Mouse (Mus musculus): ENCODE measurements around the gene Chrm3. TPM values are rescaled to one million over a fixed set of nuclear protein-coding genes. Genes with fewer than 3 reads are reported as not detected.
"Not testable (repeated sequence)": the region's sequence is repeated elsewhere in the genome, so short reads cannot be mapped to it uniquely, and the experiment has no call there.

Chrm3 gene
- polyA plus RNA-seq (2014; fragmentation: Nextera tagmentation; extraction: Ambion mirVana), result 0.22 and 0.58 TPM in 2 replicates

GRCm38 (mm10) chr13:10360777-10361176, at the start of gene Chrm3:
Gene Chrm3, minus strand, starts transcription at chr13:10360847.
- peaks cover 31% of the 10 kb centered on the region for H3K27me3 ChIP-seq (replicated peaks; ENCODE audit: control insufficient read depth, insufficient read depth, low read length)
- peak; percentile 42 for DNase-seq (ENCODE audit: low spot score)
- no peaks in the 10 kb centered on the region for H3K4me1 ChIP-seq (replicated peaks; ENCODE audit: control insufficient read depth, insufficient read depth, low read length)
- no peak within 1 kb of the TSS for H3K9ac ChIP-seq (ENCODE audit: low read depth, low read length)
- no peaks in the 10 kb centered on the region for H3K36me3 ChIP-seq (ENCODE audit: control insufficient read depth, insufficient read depth, low read length)
- peak; percentile 39; the same call in 1 of the 2 replicates for ATAC-seq (replicated peaks; ENCODE audit: low FRiP score)
- WGBS, result 5% methylated on average over 18 of the region's 18 CpGs
- no peaks in the 10 kb centered on the region for H3K9me3 ChIP-seq (ENCODE audit: control insufficient read depth, low read length)
- peak within 1 kb of the TSS; percentile 71 for H3K4me2 ChIP-seq
- H3K4me3 ChIP-seq (ENCODE audit: low read depth, low read length), result peak within 1 kb of the TSS; percentile 45
- H3K27ac ChIP-seq (ENCODE audit: low read depth, low read length), result no peak within 1 kb of the TSS

GRCm38 (mm10) chr13:10394364-10394763, 33.7 kb upstream of the Chrm3 start:
- Histone ChIP-seq H3K4me3 (ENCODE audit: low read depth, low read length) (no peak overlapping the region), H3K4me2 (no peak overlapping the region), H3K27me3 (replicated peaks; ENCODE audit: control insufficient read depth, insufficient read depth, low read length) (no peaks in the 10 kb centered on the region), H3K9ac (ENCODE audit: low read depth, low read length) (no peak overlapping the region), H3K36me3 (ENCODE audit: control insufficient read depth, insufficient read depth, low read length) (no peaks in the 10 kb centered on the region), H3K4me1 (replicated peaks; ENCODE audit: control insufficient read depth, insufficient read depth, low read length) (no peaks in the 10 kb centered on the region), H3K27ac (ENCODE audit: low read depth, low read length) (no peak overlapping the region), H3K9me3 (ENCODE audit: control insufficient read depth, low read length) (no peaks in the 10 kb centered on the region)
- WGBS, result 90% methylated on average over 2 of the region's 2 CpGs
- DNase-seq (ENCODE audit: low spot score), result no peak
- ATAC-seq (replicated peaks; ENCODE audit: low FRiP score), result no peak

GRCm38 (mm10) chr13:10375487-10375886, 14.8 kb upstream of the Chrm3 start:
- not testable (repeated sequence) for H3K4me3 ChIP-seq (ENCODE audit: low read depth, low read length)

GRCm38 (mm10) chr13:10360199-10360694, 400 bp downstream of the Chrm3 start:
- Histone ChIP-seq H3K36me3 (ENCODE audit: control insufficient read depth, insufficient read depth, low read length) (no peaks in the 10 kb centered on the region), H3K9ac (ENCODE audit: low read depth, low read length) (no peak overlapping the region), H3K9me3 (ENCODE audit: control insufficient read depth, low read length) (no peaks in the 10 kb centered on the region), H3K4me2 (peak overlapping the region; percentile 71), H3K4me3 (ENCODE audit: low read depth, low read length) (peak overlapping the region; percentile 45), H3K27ac (ENCODE audit: low read depth, low read length) (no peak overlapping the region), H3K27me3 (replicated peaks; ENCODE audit: control insufficient read depth, insufficient read depth, low read length) (peaks cover 31% of the 10 kb centered on the region), H3K4me1 (replicated peaks; ENCODE audit: control insufficient read depth, insufficient read depth, low read length) (no peaks in the 10 kb centered on the region)
- WGBS, result under 1% methylated on average over 60 of the region's 60 CpGs
- DNase-seq (ENCODE audit: low spot score), result peak; percentile 35
- ATAC-seq (replicated peaks; ENCODE audit: low FRiP score), result 0 out of 2 replicates have a peak, but pooled peaks have one; percentile 36

More at GRCm38 (mm10) chr13:10375487-10375886, 14.8 kb upstream of the Chrm3 start:
- not testable (repeated sequence) for H3K4me1 ChIP-seq (replicated peaks; ENCODE audit: control insufficient read depth, insufficient read depth, low read length); H3K4me2 ChIP-seq; H3K9me3 ChIP-seq (ENCODE audit: control insufficient read depth, low read length); H3K27me3 ChIP-seq (replicated peaks; ENCODE audit: control insufficient read depth, insufficient read depth, low read length); DNase-seq (ENCODE audit: low spot score); H3K36me3 ChIP-seq (ENCODE audit: control insufficient read depth, insufficient read depth, low read length); H3K9ac ChIP-seq (ENCODE audit: low read depth, low read length); H3K27ac ChIP-seq (ENCODE audit: low read depth, low read length); ATAC-seq (replicated peaks; ENCODE audit: low FRiP score)

- WGBS, result 6% methylated on average over 26 of the region's 26 CpGs
- Histone ChIP-seq H3K9ac (ENCODE audit: low read depth, low read length) (no peak overlapping the region), H3K4me2 (peak overlapping the region; percentile 71), H3K27me3 (replicated peaks; ENCODE audit: control insufficient read depth, insufficient read depth, low read length) (peaks cover 31% of the 10 kb centered on the region), H3K9me3 (ENCODE audit: control insufficient read depth, low read length) (no peaks in the 10 kb centered on the region), H3K27ac (ENCODE audit: low read depth, low read length) (no peak overlapping the region), H3K36me3 (ENCODE audit: control insufficient read depth, insufficient read depth, low read length) (no peaks in the 10 kb centered on the region), H3K4me1 (replicated peaks; ENCODE audit: control insufficient read depth, insufficient read depth, low read length) (no peaks in the 10 kb centered on the region), H3K4me3 (ENCODE audit: low read depth, low read length) (peak overlapping the region; percentile 45)
- ATAC-seq (replicated peaks; ENCODE audit: low FRiP score) (no peak), DNase-seq (ENCODE audit: low spot score) (peak; percentile 31)
These were observed 990 bp downstream of the Chrm3 start for GRCm38 (mm10) chr13:10359516-10360198.

- ATAC-seq (replicated peaks; ENCODE audit: low FRiP score), result no peak
- no peaks in the 10 kb centered on the region for H3K9me3 ChIP-seq (ENCODE audit: control insufficient read depth, low read length)
- 75% methylated on average over 5 of the region's 5 CpGs for WGBS
These were observed 4.9 kb downstream of the Chrm3 start for GRCm38 (mm10) chr13:10355796-10356195.

GRCm38 (mm10) chr13:10354885-10355575, 5.6 kb downstream of the Chrm3 start:
- H3K9me3 ChIP-seq (ENCODE audit: control insufficient read depth, low read length), result no peaks in the 10 kb centered on the region
- H3K9ac ChIP-seq (ENCODE audit: low read depth, low read length), result no peak overlapping the region
- ATAC-seq (replicated peaks; ENCODE audit: low FRiP score) (no peak), DNase-seq (ENCODE audit: low spot score) (no peak)
- 52% methylated on average over 2 of the region's 2 CpGs for WGBS
- peaks cover 17% of the 10 kb centered on the region for H3K27me3 ChIP-seq (replicated peaks; ENCODE audit: control insufficient read depth, insufficient read depth, low read length)
- no peaks in the 10 kb centered on the region for H3K36me3 ChIP-seq (ENCODE audit: control insufficient read depth, insufficient read depth, low read length)
- no peak overlapping the region for H3K4me2 ChIP-seq
- H3K4me1 ChIP-seq (replicated peaks; ENCODE audit: control insufficient read depth, insufficient read depth, low read length), result no peaks in the 10 kb centered on the region
- no peak overlapping the region for H3K27ac ChIP-seq (ENCODE audit: low read depth, low read length)
- no peak overlapping the region for H3K4me3 ChIP-seq (ENCODE audit: low read depth, low read length)

More at GRCm38 (mm10) chr13:10355796-10356195, 4.9 kb downstream of the Chrm3 start:
- DNase-seq (ENCODE audit: low spot score), result no peak
- H3K4me2 ChIP-seq, result no peak overlapping the region
- H3K9ac ChIP-seq (ENCODE audit: low read depth, low read length), result no peak overlapping the region
- no peaks in the 10 kb centered on the region for H3K4me1 ChIP-seq (replicated peaks; ENCODE audit: control insufficient read depth, insufficient read depth, low read length)
- H3K27me3 ChIP-seq (replicated peaks; ENCODE audit: control insufficient read depth, insufficient read depth, low read length), result peaks cover 24% of the 10 kb centered on the region
- H3K36me3 ChIP-seq (ENCODE audit: control insufficient read depth, insufficient read depth, low read length), result no peaks in the 10 kb centered on the region
- H3K27ac ChIP-seq (ENCODE audit: low read depth, low read length), result no peak overlapping the region
- H3K4me3 ChIP-seq (ENCODE audit: low read depth, low read length), result no peak overlapping the region

- WGBS, result 77% methylated on average over 1 of the region's 1 CpGs
- Histone ChIP-seq H3K9ac (ENCODE audit: low read depth, low read length) (no peak overlapping the region), H3K4me3 (ENCODE audit: low read depth, low read length) (no peak overlapping the region), H3K27me3 (replicated peaks; ENCODE audit: control insufficient read depth, insufficient read depth, low read length) (no peaks in the 10 kb centered on the region), H3K36me3 (ENCODE audit: control insufficient read depth, insufficient read depth, low read length) (no peaks in the 10 kb centered on the region), H3K4me2 (no peak overlapping the region), H3K9me3 (ENCODE audit: control insufficient read depth, low read length) (no peaks in the 10 kb centered on the region), H3K27ac (ENCODE audit: low read depth, low read length) (no peak overlapping the region), H3K4me1 (replicated peaks; ENCODE audit: control insufficient read depth, insufficient read depth, low read length) (no peaks in the 10 kb centered on the region)
- no peak for DNase-seq (ENCODE audit: low spot score)
- ATAC-seq (replicated peaks; ENCODE audit: low FRiP score), result no peak
These were observed 8.5 kb downstream of the Chrm3 start for GRCm38 (mm10) chr13:10352141-10352540.

All from liver, embryonic 11.5 days (tissue).